Mouse (Mus musculus): ENCODE results near the gene Slc13a4.

GRCm38 (mm10) chr6:35298323-35298722 is 9.6 kb downstream of the Slc13a4 start:
- TF ChIP-seq CTCF (IDR thresholded peaks at IDR 0.05; ENCODE audit: borderline replicate concordance, control insufficient read depth, extremely low read depth, insufficient read depth, low read length, poor library complexity) (no peak), POLR2A (IDR thresholded peaks at IDR 0.05; ENCODE audit: control insufficient read depth, extremely low read depth, insufficient read depth, low read length, poor library complexity) (no peak)
